Mouse (Mus musculus): Measurements from ENCODE around the gene Npc1l1.

DNA sequence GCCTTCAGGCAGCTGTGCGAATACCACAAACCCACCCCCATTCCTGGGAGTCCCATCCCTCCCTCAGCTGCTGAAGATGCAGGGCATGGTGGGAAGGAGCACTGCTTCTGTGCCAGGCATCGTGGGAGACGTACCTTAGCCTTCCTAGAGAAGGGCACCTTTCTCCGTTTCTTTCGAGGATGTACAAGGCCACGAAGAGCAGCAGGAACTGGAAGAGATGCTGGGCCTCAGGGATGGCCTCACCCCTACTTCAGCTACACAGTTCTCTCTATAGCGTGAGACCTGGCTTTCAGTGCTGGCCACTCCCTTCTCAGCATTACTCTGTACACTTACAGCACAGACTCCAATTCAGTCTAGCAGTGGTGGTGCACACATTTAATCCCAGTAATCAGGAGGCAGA is 29.5 kb upstream of the Npc1l1 start:
- no peak for TF ChIP-seq POLR2A (IDR thresholded peaks at IDR 0.05; ENCODE audit: borderline replicate concordance, extremely low read depth, insufficient read depth, insufficient read length, poor library complexity, severe bottlenecking)
- no peak for TF ChIP-seq CTCF (IDR thresholded peaks at IDR 0.05; ENCODE audit: borderline replicate concordance, extremely low read depth, insufficient read depth, insufficient read length)
